Mouse (Mus musculus) kidney, postnatal 0 days (tissue): ENCODE measurements around the gene Pdcl3. TPM values are rescaled to one million over a fixed set of nuclear protein-coding genes. Genes with fewer than 3 reads are reported as not detected.
"Not testable (repeated sequence)": the region's sequence is repeated elsewhere in the genome, so short reads cannot be mapped to it uniquely, and the experiment has no call there.

Source experiments
- ATAC-seq: fragments of 200-750 bp; cut with Nextera tagmentation; replicated peaks from 2 replicates; pipeline ENCODE4 v1.8.0; 2017; ENCODE audit warnings: low read depth, moderate number of reproducible peaks, moderate TSS enrichment, moderate library complexity; ENCODE audit not compliant: low FRiP score
- DNase-seq: peaks from one replicate; pipeline ENCODE4 v3.0.0-alpha.2; 2016; ENCODE audit warnings: low spot score
- H3K27ac ChIP-seq: fragments of 300-500 bp; sonication (generic); 2 replicates; pipeline ENCODE4 v1.5.1; 2014; ENCODE audit warnings: mild to moderate bottlenecking
- H3K27me3 ChIP-seq: fragments of 300-500 bp; sonication (generic); 2 replicates; pipeline ENCODE4 v1.6.1; 2014; ENCODE audit warnings: low read length, mixed read lengths; ENCODE audit not compliant: insufficient read depth
- H3K36me3 ChIP-seq: fragments of 300-500 bp; sonication (generic); 2 replicates; pipeline ENCODE4 v1.6.1; 2014; ENCODE audit warnings: low read length, mixed read lengths; ENCODE audit not compliant: insufficient read depth
- H3K4me1 ChIP-seq: fragments of 300-500 bp; sonication (generic); replicated peaks from 2 replicates; pipeline ENCODE4 v1.6.1; 2014; ENCODE audit warnings: antibody characterized with exemption, low read length, mixed read lengths; ENCODE audit not compliant: insufficient read depth
- H3K4me2 ChIP-seq: fragments of 300-500 bp; sonication (generic); 2 replicates; pipeline ENCODE4 v1.6.1; 2014; ENCODE audit warnings: mild to moderate bottlenecking, low read length, moderate library complexity, mixed read lengths
- H3K4me3 ChIP-seq: fragments of 300-500 bp; sonication (generic); replicated peaks from 2 replicates; pipeline ENCODE4 v1.5.1; 2014; ENCODE audit warnings: low read depth, low read length
- H3K9ac ChIP-seq: fragments of 300-500 bp; sonication (generic); 2 replicates; pipeline ENCODE4 v1.6.1; 2014; ENCODE audit warnings: low read depth, low read length
- H3K9me3 ChIP-seq: fragments of 300-500 bp; sonication (generic); replicated peaks from 2 replicates; pipeline ENCODE4 v1.6.1; 2016; ENCODE audit warnings: low read length, inconsistent platforms, mixed read lengths
- CTCF ChIP-seq: IDR thresholded peaks from 2 replicates; pipeline ENCODE4 v1.5.1; 2016; ENCODE audit warnings: antibody characterized with exemption, low read depth, mild to moderate bottlenecking, moderate library complexity
- WGBS: fragments of 180-500 bp; shearing (Covaris S2); extraction: QIAGEN DNeasy Blood & Tissue Kit; methylation state at CpG from one replicate; pipeline ENCODE4 v1.1.7; 2014; 5-methylcytosine and 5-hydroxymethylcytosine counted together
- polyA plus RNA-seq: library from polyadenylated mRNA; unstranded; fragments of >200 nt; fragmentation: Nextera tagmentation; extraction: Ambion mirVana; gene quantifications from 2 replicates; pipeline ENCODE4 v1.2.1, GENCODE M21; 2015

Pdcl3 gene
- polyA plus RNA-seq, 1 experiment from 2014 or later: 189 TPM

DNA sequence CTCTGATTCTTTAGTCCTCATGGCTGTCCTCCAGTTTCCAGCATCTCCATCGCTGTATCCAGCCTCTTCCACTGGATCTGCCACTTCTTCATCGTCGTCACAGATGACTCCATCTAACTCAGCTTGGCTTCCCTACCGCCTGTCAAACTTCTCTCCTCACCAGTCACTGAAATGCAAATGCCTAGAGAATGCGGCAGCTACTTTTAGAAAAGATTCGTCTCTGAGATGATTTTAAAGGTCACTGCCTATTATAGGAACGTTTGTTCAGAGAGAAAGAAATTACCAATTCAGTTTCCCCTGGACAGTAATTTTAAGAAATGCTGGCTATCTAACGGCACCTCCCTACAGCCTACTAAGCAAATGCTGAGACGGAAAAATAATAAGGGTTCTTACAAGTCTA lies 50.4 kb downstream of the Pdcl3 start:
- H3K4me3 ChIP-seq: no peak overlapping the region
- no peaks in the 10 kb centered on the region for H3K27me3 ChIP-seq
- ATAC-seq (no peak), DNase-seq (no peak)
- no peaks in the 10 kb centered on the region for H3K36me3 ChIP-seq
- no peak overlapping the region for H3K27ac ChIP-seq
- TF ChIP-seq CTCF: no peak
- 91% methylated on average over 9 of the region's 9 CpGs for WGBS
- H3K9ac ChIP-seq: no peak overlapping the region
- H3K4me1 ChIP-seq: no peaks in the 10 kb centered on the region
- no peaks in the 10 kb centered on the region for H3K9me3 ChIP-seq
- H3K4me2 ChIP-seq: no peak overlapping the region

DNA sequence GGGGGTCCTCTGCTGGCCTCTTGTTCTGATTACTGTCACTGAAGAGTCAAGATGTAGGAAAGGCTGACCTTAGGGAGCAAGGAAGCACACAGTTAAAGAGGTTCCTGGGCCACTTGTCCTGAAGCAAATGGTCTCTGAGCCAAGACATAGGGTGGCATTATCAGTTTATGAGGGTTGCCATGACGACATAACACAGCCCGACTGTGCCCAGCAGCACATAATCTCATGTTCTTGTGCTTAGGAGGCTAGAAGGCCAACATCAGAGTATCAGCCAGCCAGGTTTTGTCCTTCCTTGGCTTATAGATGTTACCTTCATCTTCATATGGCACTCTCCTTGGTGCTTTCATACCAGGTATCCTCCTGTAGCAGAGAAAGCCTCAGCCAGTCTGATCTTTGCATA lies 56.8 kb downstream of the Pdcl3 start:
- no peak for TF ChIP-seq CTCF
- 64% methylated on average over 2 of the region's 2 CpGs for whole genome bisulfite sequencing
- H3K36me3 ChIP-seq: no peaks in the 10 kb centered on the region
- H3K27ac ChIP-seq: no peak overlapping the region
- DNase-seq (no peak), ATAC-seq (no peak)
- H3K4me3 ChIP-seq: no peak overlapping the region
- no peaks in the 10 kb centered on the region for H3K27me3 ChIP-seq
- H3K9me3 ChIP-seq: no peaks in the 10 kb centered on the region
- no peaks in the 10 kb centered on the region for H3K4me1 ChIP-seq
- H3K9ac ChIP-seq: no peak overlapping the region
- H3K4me2 ChIP-seq: no peak overlapping the region

DNA sequence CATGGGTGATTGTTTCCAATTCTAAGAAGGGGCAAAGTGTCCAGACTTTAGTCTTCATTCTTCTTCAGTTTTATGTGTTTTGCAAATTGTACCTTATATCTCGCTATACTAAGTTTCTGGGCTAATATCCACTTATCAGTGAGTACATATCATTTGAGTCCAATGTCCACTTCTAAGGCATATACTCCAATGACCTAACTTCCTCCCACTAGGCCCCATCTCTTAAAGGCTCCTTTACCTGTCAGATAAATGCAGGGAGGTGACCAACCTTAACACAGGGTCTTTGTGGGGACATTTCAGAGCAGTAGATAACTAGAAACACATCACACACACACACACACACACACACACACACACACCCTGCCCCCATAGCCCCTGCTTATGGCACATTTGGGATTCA lies 59.0 kb downstream of the Pdcl3 start:
- not testable (repeated sequence) for H3K4me2 ChIP-seq, H3K36me3 ChIP-seq, H3K27me3 ChIP-seq, H3K4me1 ChIP-seq, H3K4me3 ChIP-seq, DNase-seq, H3K9ac ChIP-seq, H3K27ac ChIP-seq, ATAC-seq, H3K9me3 ChIP-seq
- 90% methylated on average over 1 of the region's 1 CpGs for WGBS

DNA sequence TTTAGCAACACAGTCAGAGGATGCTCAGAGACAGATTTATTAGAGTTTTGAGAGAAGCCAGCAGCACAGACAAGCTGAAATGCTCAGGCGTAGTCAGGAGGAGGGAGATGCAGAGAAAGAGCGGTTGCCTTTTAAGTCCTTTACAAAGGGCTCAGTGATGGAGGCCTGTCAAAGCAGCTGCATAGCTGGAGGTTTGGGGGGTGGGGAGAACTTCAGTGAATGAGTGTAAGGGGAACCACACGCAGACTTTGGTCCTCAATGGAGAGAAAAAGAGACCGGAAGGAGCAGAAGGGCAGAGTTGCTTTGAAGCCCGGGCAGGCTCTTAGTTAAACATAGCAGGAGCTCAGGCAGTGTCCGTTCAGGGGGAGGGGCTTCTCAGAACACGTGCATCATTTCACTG lies 61.3 kb downstream of the Pdcl3 start:
- no peaks in the 10 kb centered on the region; the same call in 1 of the 2 replicates for H3K9me3 ChIP-seq
- no peak overlapping the region for H3K27ac ChIP-seq
- no peak for DNase-seq
- ATAC-seq: no peak
- H3K36me3 ChIP-seq: no peaks in the 10 kb centered on the region
- no peak overlapping the region for H3K4me3 ChIP-seq
- whole genome bisulfite sequencing: 26% methylated on average over 7 of the region's 7 CpGs
- H3K27me3 ChIP-seq: no peaks in the 10 kb centered on the region
- no peak overlapping the region for H3K9ac ChIP-seq
- H3K4me1 ChIP-seq: no peaks in the 10 kb centered on the region
- TF ChIP-seq CTCF: no peak
- H3K4me2 ChIP-seq: no peak overlapping the region

Other genes with a start within 250 kb of the Pdcl3 start
- 0.77 and 0.82 TPM in 2 replicates for gene Lonrf2, start 148.9 kb upstream of the Pdcl3 start, polyA plus RNA-seq
- 3.3 and 3.9 TPM in 2 replicates for gene Chst10, start 87.4 kb upstream of the Pdcl3 start, polyA plus RNA-seq
- not detected in 2 replicates for gene Nms, start 46.5 kb upstream of the Pdcl3 start, polyA plus RNA-seq
- 1.1 and 1.4 TPM in 2 replicates for gene Npas2, start 208.1 kb downstream of the Pdcl3 start, polyA plus RNA-seq